Mouse (Mus musculus): Measurements from ENCODE around the gene P4htm. TPM values are rescaled to one million over a fixed set of nuclear protein-coding genes. Genes with fewer than 3 reads are reported as not detected.

Gene P4htm
- polyA plus RNA-seq, 1 experiment from 2014 or later, result 23.1 TPM

MicroRNAs encoded within 50 kb of the gene (microRNA counts, 519-probe panel; counts per million panel counts)
- microRNA mmu-miR-191, result 2,841 counts per million, percentile 67 among the panel's probes with 10 or more counts
- microRNA mmu-miR-425, result 2,800 counts per million, percentile 65 among the panel's probes with 10 or more counts

Small RNAs within 50 kb of the gene (microRNA-seq; reads per million reads assigned to microRNA genes)
- not detected for gene Gm24083
- not detected for gene Mir191
- gene Mir425, result 1,339 reads per million, percentile 81 among the genes with 10 or more reads in this experiment

Other genes with a start within 250 kb of the P4htm start
- 138 and 140 TPM in 2 replicates for gene Usp4, start 249.8 kb downstream of the P4htm start, polyA plus RNA-seq (2015; fragmentation: Nextera tagmentation; extraction: Ambion mirVana)
- gene 1700102P08Rik, start 204.9 kb downstream of the P4htm start, polyA plus RNA-seq (2015; fragmentation: Nextera tagmentation; extraction: Ambion mirVana), result 1.6 and 2.4 TPM in 2 replicates
- gene Ccdc36, start 169.2 kb downstream of the P4htm start, polyA plus RNA-seq (2015; fragmentation: Nextera tagmentation; extraction: Ambion mirVana), result 0.93 and 1.0 TPM in 2 replicates
- gene BC048562, start 161.2 kb downstream of the P4htm start, polyA plus RNA-seq (2015; fragmentation: Nextera tagmentation; extraction: Ambion mirVana), result not detected in 2 replicates
- 60.9 and 61.6 TPM in 2 replicates for gene Ccdc71, start 137.1 kb downstream of the P4htm start, polyA plus RNA-seq (2015; fragmentation: Nextera tagmentation; extraction: Ambion mirVana)
- 55.7 and 62.2 TPM in 2 replicates for gene Klhdc8b, start 136.1 kb downstream of the P4htm start, polyA plus RNA-seq (2015; fragmentation: Nextera tagmentation; extraction: Ambion mirVana)
- gene Lamb2, start 117.9 kb downstream of the P4htm start, polyA plus RNA-seq (2015; fragmentation: Nextera tagmentation; extraction: Ambion mirVana), result 15.7 and 18.8 TPM in 2 replicates
- gene Usp19, start 107.1 kb downstream of the P4htm start, polyA plus RNA-seq (2015; fragmentation: Nextera tagmentation; extraction: Ambion mirVana), result 90.1 and 95.4 TPM in 2 replicates
- 70.1 and 72.6 TPM in 2 replicates for gene Qars, start 90.0 kb downstream of the P4htm start, polyA plus RNA-seq (2015; fragmentation: Nextera tagmentation; extraction: Ambion mirVana)
- 146 and 148 TPM in 2 replicates for gene Qrich1, start 80.9 kb downstream of the P4htm start, polyA plus RNA-seq (2015; fragmentation: Nextera tagmentation; extraction: Ambion mirVana)
- 117 and 125 TPM in 2 replicates for gene Impdh2, start 37.4 kb downstream of the P4htm start, polyA plus RNA-seq (2015; fragmentation: Nextera tagmentation; extraction: Ambion mirVana)
- gene Ndufaf3, start 30.2 kb downstream of the P4htm start, polyA plus RNA-seq (2015; fragmentation: Nextera tagmentation; extraction: Ambion mirVana), result 68.7 and 81.0 TPM in 2 replicates
- 253 and 263 TPM in 2 replicates for gene Dalrd3, start 27.8 kb downstream of the P4htm start, polyA plus RNA-seq (2015; fragmentation: Nextera tagmentation; extraction: Ambion mirVana)
- gene Wdr6, start 18.9 kb downstream of the P4htm start, polyA plus RNA-seq (2015; fragmentation: Nextera tagmentation; extraction: Ambion mirVana), result 219 and 235 TPM in 2 replicates
- 54.3 and 60.8 TPM in 2 replicates for gene Arih2, start 51.7 kb upstream of the P4htm start, polyA plus RNA-seq (2015; fragmentation: Nextera tagmentation; extraction: Ambion mirVana)
- 44.2 and 44.7 TPM in 2 replicates for gene Slc25a20, start 64.4 kb upstream of the P4htm start, polyA plus RNA-seq (2015; fragmentation: Nextera tagmentation; extraction: Ambion mirVana)
- 40.6 and 42.1 TPM in 2 replicates for gene Prkar2a, start 91.6 kb upstream of the P4htm start, polyA plus RNA-seq (2015; fragmentation: Nextera tagmentation; extraction: Ambion mirVana)
- 206 and 208 TPM in 2 replicates for gene Ip6k2, start 186.1 kb upstream of the P4htm start, polyA plus RNA-seq (2015; fragmentation: Nextera tagmentation; extraction: Ambion mirVana)
- 21.1 and 21.2 TPM in 2 replicates for gene Nckipsd, start 210.7 kb upstream of the P4htm start, polyA plus RNA-seq (2015; fragmentation: Nextera tagmentation; extraction: Ambion mirVana)
- 16.7 and 20.0 TPM in 2 replicates for gene Celsr3, start 228.7 kb upstream of the P4htm start, polyA plus RNA-seq (2015; fragmentation: Nextera tagmentation; extraction: Ambion mirVana)

Measured in forebrain, embryonic 15.5 days (tissue).